Mouse (Mus musculus): Measurements from ENCODE around the gene Mrgprd. TPM values are rescaled to one million over a fixed set of nuclear protein-coding genes. Genes with fewer than 3 reads are reported as not detected.

Mrgprd gene
- total RNA-seq, 4 experiments from 2014 or later: not detected

Other genes starting within 250 kb of the Mrgprd start
- under 1 TPM in 1 of 4 experiments, not detected in 3; 0.68 TPM for gene 1810010D01Rik, start 106.7 kb upstream of the Mrgprd start, total RNA-seq (2022)
- gene Tpcn2, start 30.8 kb upstream of the Mrgprd start, total RNA-seq (2022): 1 to 10 TPM; 4.5 to 7.3 (median 5.7) TPM
- gene Mrgprf, start 14.0 kb upstream of the Mrgprd start, total RNA-seq (2022): 1 to 10 TPM; 1.3 to 2.1 (median 1.7) TPM